Mouse (Mus musculus): ENCODE data around the gene Ptpn6. TPM values are rescaled to one million over a fixed set of nuclear protein-coding genes. Genes with fewer than 3 reads are reported as not detected.

Ptpn6 gene
- total RNA-seq, 2 experiments from 2014 or later = 1.7 to 1.9 TPM

GRCm38 (mm10) chr6:124737040-124737439 lies 1.5 kb downstream of the Ptpn6 start:
- intact Hi-C loops (cut with DNase I; ENCODE audit: low total_unique reads) = no loop called here
- no peak for DNase-seq

- intact Hi-C loops (cut with DNase I; ENCODE audit: low total_unique reads) = no loop called here
- DNase-seq = no peak
Measured at GRCm38 (mm10) chr6:124734417-124734816, 4.1 kb downstream of the Ptpn6 start.

- peak; percentile 49 for DNase-seq
- intact Hi-C loops (cut with DNase I; ENCODE audit: low total_unique reads) = no loop called here
Measured at GRCm38 (mm10) chr6:124732476-124733370, 5.8 kb downstream of the Ptpn6 start.

GRCm38 (mm10) chr6:124731038-124731437 lies 7.5 kb downstream of the Ptpn6 start:
- DNase-seq = no peak
- intact Hi-C loops (cut with DNase I; ENCODE audit: low total_unique reads) = no loop called here

GRCm38 (mm10) chr6:124729850-124730705 lies 8.4 kb downstream of the Ptpn6 start:
- intact Hi-C loops (cut with DNase I; ENCODE audit: low total_unique reads) = no loop called here
- no peak for DNase-seq

- DNase-seq = no peak
- intact Hi-C loops (cut with DNase I; ENCODE audit: low total_unique reads) = no loop called here
Measured at GRCm38 (mm10) chr6:124728621-124729020, 9.9 kb downstream of the Ptpn6 start.

- DNase-seq = no peak
- intact Hi-C loops (cut with DNase I; ENCODE audit: low total_unique reads) = no loop called here
Measured at GRCm38 (mm10) chr6:124724472-124724871, 14.0 kb downstream of the Ptpn6 start.

GRCm38 (mm10) chr6:124723541-124723940 lies 15.0 kb downstream of the Ptpn6 start:
- no peak for DNase-seq
- intact Hi-C loops (cut with DNase I; ENCODE audit: low total_unique reads) = no loop called here

GRCm38 (mm10) chr6:124722876-124723473 lies 15.5 kb downstream of the Ptpn6 start:
- DNase-seq = no peak
- intact Hi-C loops (cut with DNase I; ENCODE audit: low total_unique reads) = no loop called here

GRCm38 (mm10) chr6:124720904-124721303 lies 17.6 kb downstream of the Ptpn6 start:
- no peak for DNase-seq
- intact Hi-C loops (cut with DNase I; ENCODE audit: low total_unique reads) = no loop called here

GRCm38 (mm10) chr6:124719354-124719978 lies 19.0 kb downstream of the Ptpn6 start:
- DNase-seq = no peak
- intact Hi-C loops (cut with DNase I; ENCODE audit: low total_unique reads) = no loop called here

GRCm38 (mm10) chr6:124718703-124719102 lies 19.8 kb downstream of the Ptpn6 start:
- no peak for DNase-seq
- intact Hi-C loops (cut with DNase I; ENCODE audit: low total_unique reads) = no loop called here

- DNase-seq = no peak
- intact Hi-C loops (cut with DNase I; ENCODE audit: low total_unique reads) = no loop called here
Measured at GRCm38 (mm10) chr6:124717968-124718367, 20.5 kb downstream of the Ptpn6 start.

GRCm38 (mm10) chr6:124716864-124717490 lies 21.5 kb downstream of the Ptpn6 start:
- DNase-seq = no peak
- intact Hi-C loops (cut with DNase I; ENCODE audit: low total_unique reads) = no loop called here

- intact Hi-C loops (cut with DNase I; ENCODE audit: low total_unique reads) = loop anchor here (5.0 kb wide), 1 partner anchor 34 kb away; no protein-coding TSS in a partner anchor
- DNase-seq = no peak
Measured at GRCm38 (mm10) chr6:124712918-124713317, 25.6 kb downstream of the Ptpn6 start.

GRCm38 (mm10) chr6:124711824-124712782 lies 26.4 kb downstream of the Ptpn6 start, which contains the start of the genes Emg1 and Phb2:
Gene Emg1, minus strand, starts transcription at chr6:124712178.
Gene Phb2, plus strand, starts transcription at chr6:124712336.
- peak; percentile 99 for DNase-seq
- intact Hi-C loops (cut with DNase I; ENCODE audit: low total_unique reads) = loop anchor here (5.0 kb wide), 1 partner anchor 35 kb away; no protein-coding TSS in a partner anchor

GRCm38 (mm10) chr6:124708289-124708889 lies 30.1 kb downstream of the Ptpn6 start:
- DNase-seq = no peak
- intact Hi-C loops (cut with DNase I; ENCODE audit: low total_unique reads) = no loop called here
